Mouse (Mus musculus) heart, adult 2 months (tissue): ENCODE measurements around the gene Wnt5a. TPM values are rescaled to one million over a fixed set of nuclear protein-coding genes. Genes with fewer than 3 reads are reported as not detected.

Experiments
- DNase-seq, 2 experiments: peaks; one replicate each; pipeline ENCODE4 v3.0.0; 2021
- H3K27ac ChIP-seq: fragments of 200-600 bp; 2 replicates; pipeline ENCODE4 v1.8.1; 2022
- H3K27me3 ChIP-seq: fragments of 200-500 bp; 2 replicates; pipeline ENCODE4 v1.6.1; 2012; ENCODE audit warnings: mild to moderate bottlenecking, low read length, inconsistent platforms, mixed read lengths; ENCODE audit not compliant: control insufficient read depth, insufficient read depth
- H3K36me3 ChIP-seq: fragments of 200-500 bp; 2 replicates; pipeline ENCODE4 v1.6.1; 2012; ENCODE audit warnings: low read length, inconsistent platforms; ENCODE audit not compliant: control insufficient read depth, insufficient read depth
- H3K4me1 ChIP-seq: fragments of 200-500 bp; 2 replicates; pipeline ENCODE4 v1.6.1; 2011; ENCODE audit warnings: low read length; ENCODE audit not compliant: control insufficient read depth, insufficient read depth
- H3K4me3 ChIP-seq: fragments of 200-600 bp; 2 replicates; pipeline ENCODE4 v1.8.1; 2022
- H3K79me2 ChIP-seq: fragments of 200-500 bp; replicated peaks from 2 replicates; pipeline ENCODE4 v1.6.1; 2012; ENCODE audit warnings: mild to moderate bottlenecking, inconsistent platforms, low read length, moderate library complexity, mixed read lengths; ENCODE audit not compliant: control insufficient read depth, insufficient read depth
- H3K9ac ChIP-seq: fragments of 200-500 bp; 2 replicates; pipeline ENCODE4 v1.6.1; 2012; ENCODE audit warnings: low read depth, mild to moderate bottlenecking, control low read depth, inconsistent platforms, low read length, mixed read lengths
- CTCF ChIP-seq: fragments of 200-600 bp; IDR thresholded peaks from 2 replicates; pipeline ENCODE4 v1.8.1; 2022; ENCODE audit warnings: antibody characterized with exemption, mild to moderate bottlenecking, moderate library complexity
- EP300 ChIP-seq: fragments of 200-500 bp; IDR thresholded peaks from 2 replicates; pipeline ENCODE4 v1.6.1; 2011; ENCODE audit warnings: low read depth, low read length, control low read depth; ENCODE audit not compliant: insufficient read depth
- POLR2A ChIP-seq: fragments of 200-500 bp; IDR thresholded peaks from 2 replicates; pipeline ENCODE4 v1.6.1; 2011; ENCODE audit warnings: mild to moderate bottlenecking, low read depth, low read length, control low read depth; ENCODE audit not compliant: insufficient read depth
- WGBS: fragments of 180-500 bp; shearing (Covaris S2); methylation state at CpG from one replicate; pipeline ENCODE4 v1.1.7; 2018; 5-methylcytosine and 5-hydroxymethylcytosine counted together
- intact Hi-C: fragments of 180-260 bp; cut with DNase I; formaldehyde crosslinking; loops from one replicate; pipeline ENCODE4 v1.15.1; 2025
- polyA plus RNA-seq: library from polyadenylated mRNA; depleted of rRNA; stranded (reverse); fragments of >200 nt; gene quantifications from 2 replicates; pipeline ENCODE4 v1.2.3, GENCODE M21; 2012
- total RNA-seq, 2 experiments: library from RNA; stranded (reverse); gene quantifications; 2 replicates each; pipeline ENCODE4 v1.2.3; 2021

Wnt5a gene
- total and polyA plus RNA-seq, 3 experiments, result 5.0 to 15.5 (median 13.8) TPM

DNA sequence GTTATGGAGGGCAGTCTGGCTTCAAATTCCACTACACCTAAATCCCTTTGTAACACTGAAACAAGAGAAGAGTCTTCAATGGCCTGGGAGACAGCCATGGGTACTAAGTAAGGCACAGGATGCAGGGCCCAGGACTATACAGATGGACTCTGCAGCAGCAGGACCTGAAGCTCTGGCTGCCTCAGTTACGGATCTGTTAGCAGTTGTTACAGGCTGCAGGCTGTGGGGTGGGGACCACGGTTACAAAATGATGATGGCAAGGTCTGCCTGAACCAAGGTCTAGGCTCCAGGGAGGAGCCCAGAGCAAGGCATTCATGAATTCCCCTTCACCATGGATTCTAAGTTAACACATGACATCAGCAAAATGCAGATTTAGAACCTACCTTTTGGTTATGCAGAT, 29.3 kb downstream of the Wnt5a start:
- Histone ChIP-seq H3K79me2 (no peaks in the 10 kb centered on the region), H3K36me3 (no peaks in the 10 kb centered on the region), H3K27me3 (no peaks in the 10 kb centered on the region), H3K4me3 (no peak overlapping the region), H3K9ac (no peak overlapping the region), H3K27ac (no peak overlapping the region; the same call in 1 of the 2 replicates), H3K4me1 (peaks cover 5% of the 10 kb centered on the region)
- TF ChIP-seq CTCF, result no peak
- no peak for TF ChIP-seq EP300
- TF ChIP-seq POLR2A, result no peak
- intact Hi-C loops, result no loop called here
- no peak for DNase-seq
- WGBS, result 94% methylated on average over 2 of the region's 2 CpGs

DNA sequence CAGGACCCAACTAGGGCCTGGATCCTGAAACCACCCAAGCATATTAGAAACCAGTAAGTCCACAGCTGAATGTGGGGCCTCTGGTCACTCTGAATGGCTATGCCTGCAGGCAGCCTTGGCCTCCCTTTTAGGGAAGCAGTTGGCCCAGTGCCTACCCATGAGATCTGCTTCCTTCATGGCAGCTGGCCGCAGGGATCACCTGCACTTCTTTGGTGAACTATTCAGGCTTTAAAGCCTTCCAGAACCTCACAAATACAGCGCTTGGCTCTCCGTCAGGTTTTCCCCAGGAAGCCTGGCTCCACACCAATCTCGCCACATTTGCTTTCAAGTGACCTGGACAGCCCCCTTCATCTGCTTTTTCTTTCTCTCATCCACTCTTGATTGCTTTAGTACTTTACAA, 31.3 kb downstream of the Wnt5a start:
- WGBS, result 40% methylated on average over 4 of the region's 4 CpGs
- Histone ChIP-seq H3K36me3 (no peaks in the 10 kb centered on the region), H3K4me3 (no peak overlapping the region), H3K9ac (no peak overlapping the region), H3K27me3 (no peaks in the 10 kb centered on the region), H3K27ac (no peak overlapping the region), H3K4me1 (peaks cover 5% of the 10 kb centered on the region), H3K79me2 (no peaks in the 10 kb centered on the region)
- TF ChIP-seq CTCF (no peak), EP300 (no peak), POLR2A (no peak)
- intact Hi-C loops, result no loop called here
- DNase-seq, result peak in 1 of 2 experiments; percentile 41

- WGBS, result 85% methylated on average over 6 of the region's 6 CpGs
- no peak overlapping the region for H3K4me3 ChIP-seq
- intact Hi-C loops, result no loop called here
- DNase-seq, result no peak
- H3K79me2 ChIP-seq, result no peaks in the 10 kb centered on the region
- H3K27me3 ChIP-seq, result no peaks in the 10 kb centered on the region
- H3K36me3 ChIP-seq, result no peaks in the 10 kb centered on the region
- H3K9ac ChIP-seq, result no peak overlapping the region
- peaks cover 3% of the 10 kb centered on the region for H3K4me1 ChIP-seq
- TF ChIP-seq CTCF (no peak), POLR2A (no peak), EP300 (no peak)
- H3K27ac ChIP-seq, result no peak overlapping the region
Observed at GRCm38 (mm10) chr14:28539577-28539976, 35.0 kb downstream of the Wnt5a start.

GRCm38 (mm10) chr14:28542117-28542741, 37.7 kb downstream of the Wnt5a start:
- intact Hi-C loops, result no loop called here
- H3K79me2 ChIP-seq, result no peaks in the 10 kb centered on the region
- H3K9ac ChIP-seq, result no peak overlapping the region
- H3K27me3 ChIP-seq, result no peaks in the 10 kb centered on the region
- WGBS, result 66% methylated on average over 4 of the region's 4 CpGs
- no peak overlapping the region for H3K27ac ChIP-seq
- no peak for DNase-seq
- TF ChIP-seq EP300 (no peak), POLR2A (no peak), CTCF (no peak)
- H3K4me3 ChIP-seq, result no peak overlapping the region
- H3K36me3 ChIP-seq, result no peaks in the 10 kb centered on the region
- H3K4me1 ChIP-seq, result no peaks in the 10 kb centered on the region

DNA sequence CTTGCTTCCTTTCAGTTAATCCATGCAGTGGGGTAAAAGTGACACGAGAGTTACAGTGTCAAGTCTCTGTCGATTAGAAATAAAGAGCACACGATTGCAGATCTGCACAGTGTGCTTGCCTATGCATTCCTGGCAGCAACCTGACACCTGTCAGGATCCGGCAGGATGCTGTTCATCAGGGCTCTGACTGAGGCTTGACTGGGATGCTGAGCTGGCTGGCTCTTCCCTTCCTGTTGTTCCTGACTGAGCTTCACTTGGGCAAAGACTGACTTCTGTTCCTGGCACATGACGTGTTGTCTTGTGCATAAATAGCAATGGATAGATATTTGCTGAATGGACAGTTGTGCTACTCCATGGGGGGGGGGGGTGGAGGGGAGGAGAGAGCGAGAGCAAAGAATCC, 57.3 kb downstream of the Wnt5a start:
- TF ChIP-seq CTCF (no peak), EP300 (no peak), POLR2A (no peak)
- no peak for DNase-seq
- intact Hi-C loops, result no loop called here
- H3K27me3 ChIP-seq, result no peaks in the 10 kb centered on the region
- H3K4me1 ChIP-seq, result no peaks in the 10 kb centered on the region
- H3K27ac ChIP-seq, result no peak overlapping the region
- WGBS, result 51% methylated on average over 6 of the region's 6 CpGs
- H3K9ac ChIP-seq, result no peak overlapping the region
- H3K36me3 ChIP-seq, result no peaks in the 10 kb centered on the region
- no peaks in the 10 kb centered on the region for H3K79me2 ChIP-seq
- no peak overlapping the region for H3K4me3 ChIP-seq
